Mouse (Mus musculus) heart, postnatal 0 days (tissue): Measurements from ENCODE around the gene Poc5. TPM values are rescaled to one million over a fixed set of nuclear protein-coding genes. Genes with fewer than 3 reads are reported as not detected.

Experiments
- ATAC-seq: fragments of 200-750 bp; cut with Nextera tagmentation; 2 replicates; pipeline ENCODE4 v1.8.0; 2017; ENCODE audit warnings: low read depth, moderate number of reproducible peaks, moderate library complexity; ENCODE audit not compliant: insufficient read depth
- DNase-seq: peaks from one replicate; pipeline ENCODE4 v3.0.0-alpha.2; 2016; ENCODE audit warnings: low spot score
- H3K27ac ChIP-seq: fragments of 300-500 bp; sonication (generic); 2 replicates; pipeline ENCODE4 v1.5.1; 2014; ENCODE audit warnings: low read depth, mild to moderate bottlenecking
- H3K27me3 ChIP-seq: fragments of 300-500 bp; sonication (generic); 2 replicates; pipeline ENCODE4 v1.6.1; 2014; ENCODE audit warnings: low read length, mixed read lengths; ENCODE audit not compliant: control insufficient read depth, insufficient read depth
- H3K36me3 ChIP-seq: fragments of 300-500 bp; sonication (generic); replicated peaks from 2 replicates; pipeline ENCODE4 v1.6.1; 2014; ENCODE audit warnings: low read length, mixed read lengths; ENCODE audit not compliant: control insufficient read depth, insufficient read depth
- H3K4me1 ChIP-seq: fragments of 300-500 bp; sonication (generic); 2 replicates; pipeline ENCODE4 v1.6.1; 2014; ENCODE audit warnings: antibody characterized with exemption; ENCODE audit not compliant: control insufficient read depth, insufficient read depth
- H3K4me2 ChIP-seq: fragments of 300-500 bp; sonication (generic); 2 replicates; pipeline ENCODE4 v1.6.1; 2014; ENCODE audit warnings: low read depth, mild to moderate bottlenecking, low read length, moderate library complexity
- H3K4me3 ChIP-seq: fragments of 300-500 bp; sonication (generic); 2 replicates; pipeline ENCODE4 v1.5.1; 2014; ENCODE audit warnings: low read depth, low read length
- H3K9ac ChIP-seq: fragments of 300-500 bp; sonication (generic); replicated peaks from 2 replicates; pipeline ENCODE4 v1.6.1; 2014; ENCODE audit warnings: low read depth, low read length, mixed read lengths
- H3K9me3 ChIP-seq: fragments of 300-500 bp; sonication (generic); replicated peaks from 2 replicates; pipeline ENCODE4 v1.6.1; 2016; ENCODE audit warnings: low read length; ENCODE audit not compliant: control insufficient read depth
- CTCF ChIP-seq: IDR thresholded peaks from 2 replicates; pipeline ENCODE4 v1.5.1; 2016; ENCODE audit warnings: antibody characterized with exemption, control low read depth, low read depth
- EP300 ChIP-seq: IDR thresholded peaks from 2 replicates; pipeline ENCODE4 v1.6.1; 2016; ENCODE audit warnings: antibody characterized with exemption, low read depth
- WGBS: fragments of 180-500 bp; shearing (Covaris S2); extraction: QIAGEN DNeasy Blood & Tissue Kit; methylation state at CpG from one replicate; pipeline ENCODE4 v1.1.7; 2014; 5-methylcytosine and 5-hydroxymethylcytosine counted together
- microRNA-seq: library from miRNA; unstranded; fragments of <30 nt; microRNA quantifications from one replicate; pipeline ENCODE4, GENCODE M21; 2016
- polyA plus RNA-seq: library from polyadenylated mRNA; unstranded; fragments of >200 nt; fragmentation: Nextera tagmentation; extraction: Ambion mirVana; gene quantifications from 2 replicates; pipeline ENCODE4 v1.2.1, GENCODE M21; 2015
- total RNA-seq: library from RNA; depleted of rRNA; stranded (reverse); fragments of >200 nt; gene quantifications from 2 replicates; pipeline ENCODE4 v1.2.3, GENCODE M21; 2014; ENCODE audit warnings: low replicate concordance; rRNA removed

Poc5 gene
- total and polyA plus RNA-seq, 2 experiments from 2014 or later = 7.8 to 7.9 TPM

- Histone ChIP-seq H3K9ac (no peak overlapping the region), H3K9me3 (no peaks in the 10 kb centered on the region), H3K4me1 (no peaks in the 10 kb centered on the region), H3K4me2 (no peak overlapping the region), H3K27ac (no peak overlapping the region), H3K4me3 (no peak overlapping the region), H3K27me3 (no peaks in the 10 kb centered on the region), H3K36me3 (no peaks in the 10 kb centered on the region)
- DNase-seq (no peak), ATAC-seq (no peak)
- TF ChIP-seq EP300 = no peak
- no peak for TF ChIP-seq CTCF
- 74% methylated on average over 1 of the region's 1 CpGs for WGBS
Observed at GRCm38 (mm10) chr13:96462644-96463043, 74.5 kb downstream of the Poc5 start.

- H3K4me1 ChIP-seq = no peaks in the 10 kb centered on the region
- TF ChIP-seq EP300 (no peak), CTCF (no peak)
- H3K4me3 ChIP-seq = no peak overlapping the region
- H3K9ac ChIP-seq = no peak overlapping the region
- no peaks in the 10 kb centered on the region for H3K36me3 ChIP-seq
- whole genome bisulfite sequencing = 56% methylated on average over 5 of the region's 5 CpGs
- H3K27ac ChIP-seq = no peak overlapping the region
- DNase-seq = no peak
- H3K9me3 ChIP-seq = no peaks in the 10 kb centered on the region
- no peak overlapping the region for H3K4me2 ChIP-seq
- no peaks in the 10 kb centered on the region for H3K27me3 ChIP-seq
- no peak for ATAC-seq
Observed at GRCm38 (mm10) chr13:96465315-96465714, 77.2 kb downstream of the Poc5 start.

Small RNA genes within 50 kb of the gene (microRNA-seq; reads per million reads assigned to microRNA genes)
- not detected for gene Gm25213

Other genes with a start within 250 kb of the Poc5 start
- 0.88 and 5.4 TPM in 2 replicates for gene Ankdd1b, start 82.9 kb downstream of the Poc5 start, total RNA-seq
- gene Ankdd1b, start 82.9 kb downstream of the Poc5 start, polyA plus RNA-seq = 0.81 and 1.2 TPM in 2 replicates
- not detected in 2 replicates for gene Gm17622, start 102.4 kb downstream of the Poc5 start, total RNA-seq
- gene Gm17622, start 102.4 kb downstream of the Poc5 start, polyA plus RNA-seq = not detected in 2 replicates
- gene Polk, start 154.3 kb downstream of the Poc5 start, total RNA-seq = 3.6 and 6.5 TPM in 2 replicates
- 2.8 and 3.3 TPM in 2 replicates for gene Polk, start 154.3 kb downstream of the Poc5 start, polyA plus RNA-seq
- 25.2 and 37.5 TPM in 2 replicates for gene Col4a3bp, start 154.3 kb downstream of the Poc5 start, total RNA-seq
- gene Col4a3bp, start 154.3 kb downstream of the Poc5 start, polyA plus RNA-seq = 6.5 and 6.8 TPM in 2 replicates